Mouse (Mus musculus) layer of hippocampus, adult 18-20 months (tissue): Measurements from ENCODE around the gene Ggt6. TPM values are rescaled to one million over a fixed set of nuclear protein-coding genes. Genes with fewer than 3 reads are reported as not detected.

Experiments used
- DNase-seq, 2 experiments: peaks; one replicate each; pipeline ENCODE4 v3.0.0; 2022; ENCODE audit warnings: low spot score in 2 of 2
- long read RNA-seq: library from polyadenylated mRNA; stranded (forward); transcript quantifications from one replicate; pipeline ENCODE4 v2.0.0, GENCODE M21; 2021
- total RNA-seq, 2 experiments: library from RNA; stranded (reverse); gene quantifications; 2 replicates each; pipeline ENCODE4 v1.2.3; 2021

The Ggt6 gene
- under 1 TPM in 1 of 2 experiments, not detected in 1; 0.25 TPM for total RNA-seq
- long read RNA-seq: 0 reads

DNA sequence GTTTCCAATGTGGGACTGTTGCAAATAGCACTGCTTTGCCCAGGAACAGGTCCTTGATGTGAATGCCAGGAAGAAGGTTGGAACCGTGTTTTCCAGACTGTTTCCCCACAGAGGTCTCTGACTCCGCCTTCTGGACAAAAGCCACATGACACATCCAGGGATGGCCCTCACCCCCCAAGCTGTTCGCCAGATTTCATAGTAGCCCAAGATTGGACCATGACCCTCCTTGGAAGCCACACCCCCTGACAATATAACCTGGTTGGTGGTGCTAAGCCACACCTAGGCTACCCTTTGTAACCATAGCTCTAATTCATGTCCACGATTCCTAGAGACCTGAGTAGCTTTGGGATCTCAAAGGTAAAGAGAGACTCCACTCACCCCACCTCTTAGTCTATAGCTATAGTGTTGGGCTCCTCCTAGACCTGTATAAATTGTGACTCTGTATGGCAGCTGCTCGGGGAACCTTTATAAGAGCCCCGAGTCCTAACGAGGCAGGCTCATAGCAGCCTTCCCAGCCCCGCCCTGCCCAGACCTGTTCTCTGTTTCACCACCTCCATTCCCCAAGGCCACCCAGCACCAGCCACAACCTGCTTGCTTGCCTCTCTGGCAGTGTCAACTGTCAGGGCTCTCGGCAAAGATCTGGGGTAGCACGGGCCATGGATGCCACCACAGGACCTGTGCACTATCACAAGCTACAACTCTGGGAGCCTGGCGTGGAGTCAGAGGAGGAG, at the start of gene Ggt6:
TSS of gene Ggt6 (plus strand) at position 564 of the 731 bp plus-strand sequence.
- DNase-seq: no peak

GRCm38 (mm10) chr11:72388113-72388529, 47.2 kb upstream of the Ggt6 start:
- no peak for DNase-seq

GRCm38 (mm10) chr11:72389407-72390142, 45.8 kb upstream of the Ggt6 start:
- no peak for DNase-seq

- no peak for DNase-seq
Observed at GRCm38 (mm10) chr11:72391181-72391580, 44.1 kb upstream of the Ggt6 start.

DNA sequence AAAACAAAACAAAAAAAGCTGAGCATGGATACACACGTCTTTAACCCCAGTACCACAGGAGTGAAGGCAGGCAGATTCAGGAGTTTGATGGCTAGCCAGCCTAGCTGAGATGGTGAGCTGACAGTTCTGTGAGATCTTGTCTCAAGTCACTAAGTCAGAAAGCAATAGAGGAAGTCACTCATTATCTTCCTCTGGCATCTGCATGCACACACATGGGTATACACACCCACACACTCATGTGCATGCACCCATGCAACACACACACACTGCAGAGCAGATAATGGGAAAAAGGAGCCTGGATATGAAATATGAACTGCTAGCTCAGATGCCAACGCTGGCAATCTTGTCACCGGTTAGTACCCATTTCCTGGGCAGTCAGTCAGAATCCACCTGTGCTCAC, 42.1 kb upstream of the Ggt6 start:
- DNase-seq: no peak

DNA sequence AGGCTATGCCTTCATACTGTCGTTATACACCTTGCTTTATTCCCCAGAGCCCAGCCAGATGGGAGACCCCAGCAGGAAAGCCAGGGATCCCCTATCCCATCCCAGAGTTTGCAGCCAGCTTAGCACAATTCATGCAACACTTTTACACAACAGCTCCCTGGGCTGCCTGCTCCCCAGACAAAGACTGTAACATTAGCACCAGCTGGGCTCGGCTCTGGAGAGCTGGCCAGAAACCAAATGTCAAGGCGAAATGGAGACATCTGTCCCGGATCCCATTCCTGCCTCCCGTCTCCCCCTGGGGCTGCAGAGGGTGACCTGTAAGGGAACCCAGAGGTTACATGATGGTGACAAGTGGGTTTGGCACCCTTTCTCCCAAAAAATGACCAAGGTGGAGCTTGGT, 41.7 kb upstream of the Ggt6 start:
- DNase-seq: peak in 1 of 2 experiments; percentile 43

DNA sequence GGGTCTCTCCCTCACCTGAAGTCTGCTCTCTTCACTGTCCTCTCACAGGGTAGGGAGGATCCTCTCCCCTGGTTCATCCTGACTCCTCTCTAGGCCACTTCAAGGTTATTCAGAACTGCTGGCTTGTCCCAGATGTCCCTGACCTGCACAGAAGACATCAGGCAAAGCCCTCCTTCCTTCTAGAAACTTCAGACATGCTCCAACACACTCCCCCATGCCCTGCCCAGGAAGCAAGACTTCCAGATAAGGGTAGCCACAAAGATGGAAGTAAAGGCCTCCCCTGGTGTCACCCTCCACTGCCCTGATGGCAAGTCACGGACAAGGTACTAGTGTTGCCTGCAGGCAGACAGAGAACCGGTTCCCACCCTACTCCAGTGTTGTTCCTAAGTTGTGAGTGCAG, 40.6 kb upstream of the Ggt6 start:
- no peak for DNase-seq

GRCm38 (mm10) chr11:72395652-72396051, 39.7 kb upstream of the Ggt6 start:
- DNase-seq: no peak

DNA sequence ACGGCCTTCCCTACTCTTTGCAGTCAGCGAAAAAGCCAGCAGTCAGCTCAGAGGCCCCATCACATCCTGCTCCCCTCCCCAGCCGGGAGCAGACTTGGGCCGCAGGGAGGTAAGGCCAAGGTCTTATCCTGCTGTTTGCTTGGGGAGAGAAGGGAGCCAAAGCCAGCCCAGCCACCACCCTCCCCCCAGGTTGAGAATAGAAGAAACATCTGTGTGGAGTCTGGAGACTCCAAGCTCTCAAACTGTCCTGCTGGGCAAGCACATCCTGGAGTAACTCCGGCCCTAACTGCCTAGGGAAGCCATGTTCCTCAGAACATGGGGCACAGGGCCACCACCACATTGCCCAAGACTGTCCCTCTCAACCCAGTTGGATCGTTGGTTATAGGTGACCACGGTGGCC, 38.7 kb upstream of the Ggt6 start:
- DNase-seq: no peak

- peak in 1 of 2 experiments; percentile 57 for DNase-seq
Observed at GRCm38 (mm10) chr11:72397072-72397471, 38.3 kb upstream of the Ggt6 start.

DNA sequence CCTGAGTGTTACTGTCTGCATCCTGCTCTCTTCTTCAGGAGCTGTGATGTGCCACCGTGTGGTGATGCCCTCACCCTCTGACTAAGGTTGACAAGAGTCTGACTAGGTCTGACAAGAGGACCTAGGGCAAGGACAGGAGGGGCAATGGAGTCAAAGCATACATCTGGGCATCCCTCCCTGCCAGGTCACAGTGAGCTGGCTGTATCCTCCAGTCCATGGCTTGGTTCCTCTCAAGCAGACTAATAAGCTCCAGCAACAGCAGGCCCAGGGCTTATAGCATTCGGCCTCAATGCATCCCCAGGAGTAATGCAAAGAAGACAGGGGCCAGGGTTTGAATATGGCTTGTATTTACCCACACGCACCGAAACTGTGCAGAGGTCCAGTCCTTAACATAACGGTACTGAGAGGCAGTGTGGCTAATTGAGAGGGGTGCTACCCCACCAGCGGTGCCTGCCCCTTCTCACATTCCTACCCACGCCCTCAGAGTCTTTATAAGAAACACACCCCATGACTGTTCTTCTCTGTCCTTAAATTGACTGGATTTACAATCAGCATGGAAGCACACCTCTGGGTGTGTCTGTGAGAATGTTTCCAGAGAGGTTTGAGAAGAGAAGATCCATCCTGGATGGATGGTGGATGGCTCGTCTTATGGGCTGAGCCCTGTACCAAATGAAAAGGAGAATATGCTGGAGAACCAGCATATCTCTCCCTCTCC, 37.4 kb upstream of the Ggt6 start:
- no peak for DNase-seq

GRCm38 (mm10) chr11:72401068-72401467, 34.3 kb upstream of the Ggt6 start:
- no peak for DNase-seq

DNA sequence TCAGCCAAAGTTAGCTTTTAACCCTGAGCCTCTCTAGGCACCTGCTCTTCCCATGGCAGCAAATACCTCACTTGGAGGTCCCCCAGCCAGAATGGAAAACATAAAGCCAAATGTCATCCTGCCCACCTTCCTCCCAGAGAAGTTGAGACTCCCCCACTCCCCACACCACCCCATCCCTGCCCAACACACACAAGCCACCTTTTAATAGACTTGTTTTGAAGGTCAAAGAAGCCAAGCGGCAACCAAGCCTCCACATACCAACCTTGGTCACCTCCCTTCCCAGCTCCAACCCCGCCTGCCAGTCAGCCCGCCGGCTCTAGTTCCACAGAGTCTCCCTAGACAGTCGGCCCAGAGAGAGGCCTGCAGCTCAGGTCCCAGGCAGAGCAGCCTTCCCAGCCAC, 33.3 kb upstream of the Ggt6 start:
- no peak for DNase-seq

DNA sequence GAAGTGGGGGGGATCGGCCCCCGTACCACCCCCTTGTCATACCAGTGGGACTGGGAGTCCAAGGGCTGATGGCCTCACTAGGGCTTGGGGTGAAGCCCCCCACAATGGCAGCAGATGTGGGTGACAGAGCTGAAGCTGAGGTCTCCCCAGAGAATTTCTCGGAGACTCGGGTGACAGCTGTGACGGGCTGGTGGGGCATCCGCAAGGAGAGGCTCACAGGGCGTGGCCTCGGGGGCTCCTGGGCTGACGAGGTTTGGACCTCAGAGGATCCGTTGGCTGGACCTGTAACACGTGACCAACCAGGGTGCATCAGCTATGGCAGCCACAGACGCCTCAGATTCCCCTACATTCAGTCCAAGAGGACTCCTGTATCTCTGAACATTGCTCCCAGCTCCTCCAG, 32.4 kb upstream of the Ggt6 start:
- no peak for DNase-seq

- DNase-seq: no peak
Observed at GRCm38 (mm10) chr11:72405532-72405931, 29.8 kb upstream of the Ggt6 start.

DNA sequence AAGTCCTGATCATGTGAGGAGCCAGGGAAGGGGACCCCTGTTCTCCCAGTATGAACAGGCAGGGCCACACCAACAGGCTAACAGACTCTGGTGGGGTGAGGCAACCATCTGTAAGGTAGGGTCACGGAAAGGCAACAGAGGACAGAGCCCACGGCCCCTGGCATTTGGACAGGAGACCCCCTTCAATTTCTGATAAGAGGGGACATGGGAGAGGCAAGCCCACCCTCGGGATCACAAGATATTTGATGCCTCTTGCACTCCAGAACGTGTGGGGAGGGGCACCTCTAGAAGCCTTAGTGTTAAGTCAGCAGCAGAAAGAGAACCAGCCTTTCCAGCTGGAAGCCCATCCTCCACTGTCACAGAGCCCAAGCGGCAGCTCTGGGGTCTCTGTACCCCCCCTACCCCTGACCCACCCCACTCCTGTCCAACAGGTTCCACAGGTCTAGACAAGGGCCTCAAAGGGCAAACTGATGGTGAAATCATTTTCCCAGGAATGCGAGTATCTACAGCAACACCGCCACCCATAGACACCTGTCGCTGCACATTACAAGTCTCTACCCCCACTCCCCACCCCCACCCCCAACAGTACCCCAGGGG, 29.1 kb upstream of the Ggt6 start:
- DNase-seq: no peak

DNA sequence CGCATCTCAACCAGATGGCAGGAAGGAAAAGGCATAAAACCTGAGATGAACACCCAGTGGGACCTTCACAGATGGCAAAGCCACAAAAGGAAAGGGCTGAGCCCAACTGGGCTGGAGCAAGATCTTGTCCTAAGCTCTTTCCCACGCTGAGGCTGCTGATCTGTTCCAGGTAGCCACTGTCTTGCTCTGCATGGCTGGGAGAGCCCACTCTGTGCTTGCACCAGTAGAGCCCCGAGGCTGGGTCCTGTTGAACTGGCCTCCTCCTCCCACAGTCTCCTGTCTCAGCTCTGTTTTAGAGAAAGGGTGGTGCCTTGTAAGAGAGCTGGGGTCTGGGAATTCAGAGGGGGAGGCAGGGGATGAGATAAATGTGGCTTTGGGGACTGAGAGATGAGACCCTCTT, 28.2 kb upstream of the Ggt6 start:
- no peak for DNase-seq

- no peak for DNase-seq
Observed at GRCm38 (mm10) chr11:72407574-72407973, 27.8 kb upstream of the Ggt6 start.

DNA sequence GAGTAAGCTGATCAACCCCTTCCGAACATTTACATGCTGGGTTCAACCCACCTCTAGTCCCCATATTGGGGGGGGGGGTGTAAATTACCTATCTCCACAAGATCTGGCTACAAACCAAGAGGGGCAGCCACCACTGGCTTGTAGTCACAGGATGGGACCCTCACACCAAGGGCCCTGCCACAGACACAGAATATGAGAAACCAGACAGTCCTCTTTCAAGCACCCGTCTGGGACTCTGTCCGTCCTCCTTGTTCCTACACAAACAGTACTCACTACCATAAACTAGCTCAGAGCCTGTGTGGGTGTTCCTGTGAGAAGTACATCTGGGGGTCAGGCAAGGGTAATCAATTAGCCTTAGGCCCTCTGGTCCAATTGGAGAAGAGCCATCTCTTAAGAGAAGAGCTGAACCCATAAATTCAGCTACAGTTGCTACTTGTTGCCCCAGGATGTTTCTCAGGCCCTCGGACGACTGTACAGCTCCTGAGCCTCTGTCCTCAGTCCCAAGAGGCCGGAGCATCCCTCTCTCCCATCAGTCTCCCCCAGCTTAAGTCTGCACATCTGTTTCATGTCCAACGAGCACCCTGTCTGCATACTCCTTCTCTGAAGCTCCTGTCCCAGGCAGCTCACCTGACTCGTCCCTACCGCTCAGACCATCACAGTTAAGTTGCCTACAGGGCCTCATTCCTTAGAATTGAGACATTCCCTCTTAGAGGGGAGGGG, 26.7 kb upstream of the Ggt6 start:
- no peak for DNase-seq

GRCm38 (mm10) chr11:72409649-72410385, 25.5 kb upstream of the Ggt6 start:
- no peak for DNase-seq
